Mouse (Mus musculus) ES-Bruce4 (cell line): ENCODE measurements around the gene Cblb. TPM values are rescaled to one million over a fixed set of nuclear protein-coding genes. Genes with fewer than 3 reads are reported as not detected.

Experiments
- H3K27ac ChIP-seq: 2 replicates; pipeline ENCODE4 v1.5.1; 2012; ENCODE audit warnings: low read length, inconsistent platforms; ENCODE audit not compliant: insufficient read depth
- H3K27me3 ChIP-seq: 2 replicates; pipeline ENCODE4 v1.6.1; 2012; ENCODE audit warnings: mild to moderate bottlenecking, low read length, inconsistent platforms; ENCODE audit not compliant: control insufficient read depth, poor library complexity, insufficient read depth, severe bottlenecking
- H3K36me3 ChIP-seq: 2 replicates; pipeline ENCODE4 v1.6.1; 2012; ENCODE audit warnings: inconsistent platforms, mild to moderate bottlenecking, low read length, moderate library complexity; ENCODE audit not compliant: control insufficient read depth, poor library complexity, insufficient read depth, severe bottlenecking
- H3K4me1 ChIP-seq: one replicate; pipeline ENCODE4 v1.8.1; 2011; ENCODE audit warnings: low read length; ENCODE audit not compliant: control insufficient read depth, insufficient read depth
- H3K4me3 ChIP-seq: 2 replicates; pipeline ENCODE4 v1.5.1; 2011; ENCODE audit warnings: low read depth, mild to moderate bottlenecking, low read length
- H3K9ac ChIP-seq: 2 replicates; pipeline ENCODE4 v1.6.1; 2012; ENCODE audit warnings: low read depth, mild to moderate bottlenecking, inconsistent platforms; ENCODE audit not compliant: poor library complexity, severe bottlenecking
- H3K9me3 ChIP-seq: replicated peaks from 2 replicates; pipeline ENCODE4 v1.6.1; 2012; ENCODE audit warnings: mild to moderate bottlenecking, low read length, inconsistent platforms; ENCODE audit not compliant: control insufficient read depth, poor library complexity, insufficient read depth, severe bottlenecking
- CTCF ChIP-seq: IDR thresholded peaks from one replicate; pipeline ENCODE4 v1.8.1; 2011; ENCODE audit warnings: low read depth, low read length
- EP300 ChIP-seq: IDR thresholded peaks from 2 replicates; pipeline ENCODE4 v1.6.1; 2011; ENCODE audit warnings: low read depth, low read length; ENCODE audit not compliant: insufficient read depth
- POLR2A ChIP-seq: IDR thresholded peaks from one replicate; pipeline ENCODE4 v1.8.1; 2011; ENCODE audit warnings: low read length; ENCODE audit not compliant: insufficient read depth
- polyA plus RNA-seq: library from polyadenylated mRNA; stranded (reverse); fragments of >200 nt; gene quantifications from 2 replicates; pipeline ENCODE4 v1.2.4, GENCODE M21; 2011; ENCODE audit warnings: low read depth; ENCODE audit not compliant: missing spikeins, insufficient read depth, insufficient read length

The Cblb gene
- polyA plus RNA-seq, 1 experiment, result 21.1 TPM

GRCm38 (mm10) chr16:52043380-52044117, 12.5 kb downstream of the Cblb start:
- no peak overlapping the region for H3K27ac ChIP-seq
- no peaks in the 10 kb centered on the region for H3K27me3 ChIP-seq
- no peaks in the 10 kb centered on the region for H3K9me3 ChIP-seq
- H3K4me1 ChIP-seq, result no peaks in the 10 kb centered on the region
- H3K9ac ChIP-seq, result no peak overlapping the region
- peaks cover 3% of the 10 kb centered on the region; the same call in 1 of the 2 replicates for H3K36me3 ChIP-seq
- TF ChIP-seq POLR2A, result no peak
- TF ChIP-seq EP300, result no peak
- no peak for TF ChIP-seq CTCF
- H3K4me3 ChIP-seq, result no peak overlapping the region

DNA sequence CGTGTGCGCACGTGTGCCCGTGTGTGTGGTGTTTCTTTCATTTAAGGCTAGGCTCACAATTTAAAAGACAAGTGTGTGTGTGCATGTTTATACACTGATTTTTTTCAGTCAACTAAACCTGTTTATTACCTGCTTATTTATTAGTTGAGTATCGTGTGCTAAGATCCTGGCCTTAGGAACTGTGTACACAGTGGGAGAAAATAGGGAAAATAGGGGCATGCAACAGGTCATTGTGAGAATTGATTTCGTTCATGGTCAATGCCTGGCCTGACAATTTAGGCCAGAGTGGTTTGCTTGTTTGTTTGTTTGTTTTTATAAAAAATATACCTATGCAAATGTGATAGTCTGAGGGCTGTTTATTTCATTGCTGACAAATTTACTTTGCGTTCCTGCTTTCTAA, 13.5 kb downstream of the Cblb start:
- no peak for TF ChIP-seq POLR2A
- no peak for TF ChIP-seq EP300
- TF ChIP-seq CTCF, result no peak
- Histone ChIP-seq H3K9me3 (no peaks in the 10 kb centered on the region), H3K27ac (no peak overlapping the region), H3K36me3 (peaks cover 3% of the 10 kb centered on the region; the same call in 1 of the 2 replicates), H3K4me1 (no peaks in the 10 kb centered on the region), H3K9ac (no peak overlapping the region), H3K27me3 (no peaks in the 10 kb centered on the region), H3K4me3 (no peak overlapping the region)

DNA sequence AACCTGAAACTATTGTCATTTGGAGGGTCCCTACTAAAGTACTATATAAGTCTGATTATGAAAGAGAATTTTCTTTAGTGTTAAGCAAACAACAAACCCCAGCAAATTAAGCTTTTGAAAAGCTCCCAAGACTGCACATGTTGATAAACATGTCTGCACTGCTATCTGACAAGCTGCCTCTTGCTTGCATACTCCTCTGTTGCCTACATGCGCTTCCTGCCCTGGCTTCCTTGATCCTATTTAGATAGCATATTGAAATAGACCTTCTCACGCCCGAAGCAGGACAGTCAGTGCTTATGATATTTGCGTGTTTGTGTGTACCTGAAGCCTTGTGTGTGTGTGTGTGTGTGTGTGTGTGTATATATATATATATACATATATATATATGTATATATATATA, 14.0 kb downstream of the Cblb start:
- no peak overlapping the region for H3K9ac ChIP-seq
- no peak overlapping the region for H3K27ac ChIP-seq
- no peak for TF ChIP-seq POLR2A
- no peak for TF ChIP-seq CTCF
- TF ChIP-seq EP300, result no peak
- no peaks in the 10 kb centered on the region for H3K9me3 ChIP-seq
- H3K4me3 ChIP-seq, result no peak overlapping the region
- no peaks in the 10 kb centered on the region for H3K27me3 ChIP-seq
- no peaks in the 10 kb centered on the region for H3K4me1 ChIP-seq
- peaks cover 3% of the 10 kb centered on the region; the same call in 1 of the 2 replicates for H3K36me3 ChIP-seq

- Histone ChIP-seq H3K4me1 (no peaks in the 10 kb centered on the region), H3K9me3 (no peaks in the 10 kb centered on the region), H3K9ac (no peak overlapping the region), H3K36me3 (peaks cover 3% of the 10 kb centered on the region; the same call in 1 of the 2 replicates), H3K27me3 (no peaks in the 10 kb centered on the region), H3K27ac (no peak overlapping the region), H3K4me3 (no peak overlapping the region)
- no peak for TF ChIP-seq POLR2A
- TF ChIP-seq CTCF, result no peak
- TF ChIP-seq EP300, result no peak
Observed at GRCm38 (mm10) chr16:52046464-52046863, 15.4 kb downstream of the Cblb start.

DNA sequence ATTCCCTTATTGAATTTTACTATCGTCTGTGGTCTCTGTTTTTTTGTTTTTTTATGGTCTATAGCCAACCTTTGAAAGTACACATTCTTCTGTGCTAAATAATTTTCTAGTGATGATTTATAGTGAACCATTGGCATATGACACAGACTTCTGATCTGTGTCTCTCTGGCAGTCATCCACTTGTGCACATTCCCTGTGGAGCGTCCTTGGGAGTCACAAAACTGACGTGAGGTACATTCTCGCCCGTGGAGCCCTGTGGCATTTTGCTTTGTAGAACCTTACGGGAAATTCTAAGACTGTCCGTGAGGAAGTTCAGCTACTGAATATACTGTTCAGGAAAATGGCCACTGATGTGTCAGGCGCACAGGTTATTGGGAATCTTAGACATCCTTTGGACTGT, 20.1 kb downstream of the Cblb start:
- Histone ChIP-seq H3K9ac (no peak overlapping the region), H3K9me3 (no peaks in the 10 kb centered on the region), H3K4me3 (no peak overlapping the region), H3K27me3 (no peaks in the 10 kb centered on the region), H3K4me1 (no peaks in the 10 kb centered on the region), H3K36me3 (peaks cover 3% of the 10 kb centered on the region; the same call in 1 of the 2 replicates), H3K27ac (no peak overlapping the region)
- TF ChIP-seq POLR2A, result no peak
- no peak for TF ChIP-seq CTCF
- no peak for TF ChIP-seq EP300

DNA sequence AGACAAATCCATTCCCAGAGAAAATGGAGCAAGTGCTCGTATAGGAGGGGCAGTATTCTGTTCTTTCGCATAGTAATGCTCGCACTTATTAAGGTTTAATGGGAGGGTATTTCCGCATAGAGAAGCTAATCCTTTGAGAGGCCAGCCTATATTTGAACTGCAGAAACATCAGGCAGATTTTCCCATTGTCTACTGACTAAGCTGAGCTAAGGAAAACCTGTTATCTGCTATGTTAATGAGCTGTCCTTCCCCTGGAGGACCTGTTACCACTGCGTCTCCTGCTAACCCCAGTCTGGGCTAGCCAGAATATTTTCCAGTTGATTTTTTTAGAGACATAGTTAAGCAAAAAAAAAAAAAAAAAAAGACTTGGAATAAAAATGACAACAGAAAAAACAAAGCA, 21.7 kb downstream of the Cblb start:
- Histone ChIP-seq H3K4me1 (no peaks in the 10 kb centered on the region), H3K9ac (no peak overlapping the region), H3K9me3 (no peaks in the 10 kb centered on the region), H3K36me3 (peaks cover 3% of the 10 kb centered on the region; the same call in 1 of the 2 replicates), H3K4me3 (no peak overlapping the region), H3K27me3 (no peaks in the 10 kb centered on the region), H3K27ac (no peak overlapping the region)
- TF ChIP-seq POLR2A (no peak), EP300 (no peak), CTCF (no peak)
